Mouse (Mus musculus) lung, adult 18-20 months (tissue): Measurements from ENCODE around the gene Ptprs.

Source experiments
- DNase-seq, 2 experiments: peaks; one replicate each; pipeline ENCODE4 v3.0.0; 2022; ENCODE audit warnings: mixed read lengths in 2 of 2

Gene Ptprs

GRCm38 (mm10) chr17:56373136-56374034 lies 102.9 kb downstream of the Ptprs start:
- no peak for DNase-seq

GRCm38 (mm10) chr17:56372109-56372508 lies 104.2 kb downstream of the Ptprs start:
- DNase-seq: no peak

GRCm38 (mm10) chr17:56371029-56371660 lies 105.1 kb downstream of the Ptprs start:
- no peak for DNase-seq

DNA sequence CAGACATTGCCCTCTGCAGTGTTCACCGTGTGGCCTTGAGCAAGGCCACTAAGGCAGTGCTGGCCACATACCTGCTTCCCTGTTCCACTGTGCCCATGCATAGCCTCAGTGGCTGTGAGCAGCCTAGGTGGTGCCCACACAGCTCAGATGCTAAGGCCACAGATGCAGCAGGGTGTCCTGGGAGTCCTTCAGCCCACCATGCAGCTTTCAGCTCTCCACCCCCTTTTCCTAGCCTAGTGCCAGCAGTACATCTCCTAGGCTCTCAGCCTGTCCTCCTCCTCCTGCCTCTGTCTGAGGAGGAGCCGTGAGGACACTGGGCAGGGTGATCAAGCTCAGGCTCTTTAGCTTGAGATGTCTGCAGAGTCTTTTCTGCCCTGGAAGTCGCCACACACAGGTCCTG lies 106.2 kb downstream of the Ptprs start:
- DNase-seq: no peak

GRCm38 (mm10) chr17:56368291-56368790 lies 107.9 kb downstream of the Ptprs start:
- no peak for DNase-seq

DNA sequence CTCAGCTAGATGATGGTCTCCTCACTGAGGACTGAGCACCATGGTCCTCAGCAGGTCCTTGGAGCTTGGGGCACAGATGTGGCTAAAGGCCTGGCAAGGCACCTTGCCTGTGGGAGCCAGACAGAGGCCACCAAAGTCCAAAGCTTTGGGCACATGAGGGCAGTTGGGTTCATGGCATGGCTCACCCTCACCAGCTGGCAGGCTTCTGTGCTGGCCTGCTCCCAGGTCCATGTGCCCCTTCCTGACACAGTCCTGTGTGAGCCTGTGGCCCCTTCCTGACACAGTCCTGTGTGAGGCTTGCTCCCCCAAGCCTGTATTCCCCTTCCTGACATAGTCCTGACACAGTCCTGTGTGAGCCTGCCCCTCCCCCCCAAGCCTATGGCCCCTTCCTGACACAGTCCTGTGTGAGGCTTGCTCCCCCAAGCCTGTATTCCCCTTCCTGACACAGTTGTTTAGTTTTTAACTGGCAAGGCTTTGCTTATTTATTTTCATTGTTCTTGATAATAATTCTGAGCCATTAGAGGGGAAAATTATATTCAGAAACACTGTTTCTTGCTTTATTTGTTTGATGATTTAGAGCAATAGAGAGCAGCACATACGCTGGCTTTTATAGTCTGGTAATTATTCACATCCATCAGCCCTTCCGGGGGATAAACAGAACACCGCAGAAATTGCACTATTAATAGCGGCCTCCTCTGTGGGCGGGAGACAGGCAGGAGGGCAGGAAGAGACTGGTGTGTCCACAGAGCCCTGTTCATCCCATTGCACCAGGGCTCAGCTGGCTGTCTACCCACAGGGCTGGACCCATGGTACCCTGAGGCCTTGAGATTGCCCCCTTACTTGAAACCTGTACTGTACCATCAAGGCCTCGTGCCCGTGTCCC lies 110.3 kb downstream of the Ptprs start:
- no peak for DNase-seq
